Mouse (Mus musculus): ENCODE measurements at regions not wholly inside any gene's neighbourhood (a gene's known extent, or its start where the extent isn't known, plus 50 kb on each side); places are given as distances from the start of the nearest gene placed in this dataset.

DNA sequence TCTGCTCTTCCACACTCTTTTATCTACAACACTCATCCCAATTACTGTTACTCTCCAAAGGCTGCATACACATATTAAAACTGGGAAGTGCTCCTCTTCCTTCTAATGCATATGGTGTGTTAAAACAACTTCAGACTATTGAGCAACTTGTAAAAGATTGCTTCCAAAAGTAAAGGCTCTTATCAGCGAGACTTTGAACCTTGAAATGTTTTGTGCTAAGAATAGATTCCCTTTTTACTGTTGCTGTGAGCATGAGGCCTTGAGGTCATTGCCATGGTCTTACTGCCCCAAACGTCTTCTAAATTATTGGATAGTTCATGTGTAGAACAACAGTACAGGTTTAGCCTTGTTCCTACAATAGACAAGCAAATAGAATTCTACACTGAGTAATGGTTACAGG, 281.6 kb upstream of the Lcorl start:
- Histone ChIP-seq H3K27ac (ENCODE audit: low read depth, low read length) (no peak overlapping the region), H3K36me3 (ENCODE audit: control insufficient read depth, insufficient read depth, low read length) (no peaks in the 10 kb centered on the region), H3K9me3 (ENCODE audit: control insufficient read depth, low read length) (no peaks in the 10 kb centered on the region), H3K4me1 (ENCODE audit: control insufficient read depth, insufficient read depth, low read length) (no peaks in the 10 kb centered on the region), H3K4me2 (replicated peaks; ENCODE audit: low read depth, low read length) (no peak overlapping the region), H3K4me3 (ENCODE audit: low read length) (no peak overlapping the region), H3K9ac (ENCODE audit: low read depth, low read length) (no peak overlapping the region), H3K27me3 (ENCODE audit: control insufficient read depth, insufficient read depth, low read length) (no peaks in the 10 kb centered on the region)
- ATAC-seq (ENCODE audit: low FRiP score, low TSS enrichment), result no peak
- 72% methylated on average over 2 of the region's 2 CpGs for WGBS

GRCm38 (mm10) chr5:46137695-46138094, 280.3 kb upstream of the Lcorl start:
- H3K36me3 ChIP-seq (ENCODE audit: control insufficient read depth, insufficient read depth, low read length), result no peaks in the 10 kb centered on the region
- H3K27ac ChIP-seq (ENCODE audit: low read depth, low read length), result no peak overlapping the region
- no peak overlapping the region for H3K4me2 ChIP-seq (replicated peaks; ENCODE audit: low read depth, low read length)
- H3K4me1 ChIP-seq (ENCODE audit: control insufficient read depth, insufficient read depth, low read length), result no peaks in the 10 kb centered on the region
- H3K9me3 ChIP-seq (ENCODE audit: control insufficient read depth, low read length), result no peaks in the 10 kb centered on the region
- H3K4me3 ChIP-seq (ENCODE audit: low read length), result no peak overlapping the region
- H3K9ac ChIP-seq (ENCODE audit: low read depth, low read length), result no peak overlapping the region
- ATAC-seq (ENCODE audit: low FRiP score, low TSS enrichment), result no peak
- WGBS, result 75% methylated on average over 3 of the region's 3 CpGs
- no peaks in the 10 kb centered on the region for H3K27me3 ChIP-seq (ENCODE audit: control insufficient read depth, insufficient read depth, low read length)

GRCm38 (mm10) chr5:46108020-46108419, 250.6 kb upstream of the Lcorl start:
- Histone ChIP-seq H3K9ac (ENCODE audit: low read depth, low read length) (no peak overlapping the region), H3K27me3 (ENCODE audit: control insufficient read depth, insufficient read depth, low read length) (no peaks in the 10 kb centered on the region), H3K4me3 (ENCODE audit: low read length) (no peak overlapping the region), H3K27ac (ENCODE audit: low read depth, low read length) (no peak overlapping the region), H3K36me3 (ENCODE audit: control insufficient read depth, insufficient read depth, low read length) (no peaks in the 10 kb centered on the region), H3K4me2 (replicated peaks; ENCODE audit: low read depth, low read length) (no peak overlapping the region), H3K9me3 (ENCODE audit: control insufficient read depth, low read length) (no peaks in the 10 kb centered on the region), H3K4me1 (ENCODE audit: control insufficient read depth, insufficient read depth, low read length) (no peaks in the 10 kb centered on the region)
- ATAC-seq (ENCODE audit: low FRiP score, low TSS enrichment), result no peak
- 85% methylated on average over 4 of the region's 4 CpGs for WGBS

GRCm38 (mm10) chr5:46103350-46103749, 245.9 kb upstream of the Lcorl start:
- Histone ChIP-seq H3K9me3 (ENCODE audit: control insufficient read depth, low read length) (no peaks in the 10 kb centered on the region), H3K27me3 (ENCODE audit: control insufficient read depth, insufficient read depth, low read length) (no peaks in the 10 kb centered on the region), H3K9ac (ENCODE audit: low read depth, low read length) (no peak overlapping the region), H3K4me3 (ENCODE audit: low read length) (no peak overlapping the region), H3K27ac (ENCODE audit: low read depth, low read length) (no peak overlapping the region), H3K36me3 (ENCODE audit: control insufficient read depth, insufficient read depth, low read length) (no peaks in the 10 kb centered on the region), H3K4me2 (replicated peaks; ENCODE audit: low read depth, low read length) (no peak overlapping the region), H3K4me1 (ENCODE audit: control insufficient read depth, insufficient read depth, low read length) (no peaks in the 10 kb centered on the region)
- 86% methylated on average over 4 of the region's 4 CpGs for WGBS
- ATAC-seq (ENCODE audit: low FRiP score, low TSS enrichment), result no peak

DNA sequence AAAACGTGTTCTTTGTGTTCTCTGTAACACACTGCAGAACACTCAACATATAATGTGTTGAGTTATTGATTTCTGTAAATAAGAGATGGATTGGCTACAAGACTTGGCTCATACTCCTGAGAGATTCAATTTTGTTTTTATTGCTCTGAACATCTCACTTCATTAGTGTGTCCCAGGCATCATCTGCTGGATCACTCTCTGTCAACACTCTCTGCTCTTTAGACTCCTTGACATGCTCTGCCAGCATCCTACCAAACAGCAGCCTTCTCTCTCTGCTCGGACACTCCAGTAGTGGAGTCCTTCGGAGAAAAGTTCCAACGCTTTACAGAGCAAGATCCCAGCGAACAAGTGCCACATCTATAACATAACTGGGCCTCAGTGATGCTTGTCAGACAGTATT, 235.1 kb upstream of the Lcorl start:
- Histone ChIP-seq H3K27ac (ENCODE audit: low read depth, low read length) (no peak overlapping the region), H3K4me2 (replicated peaks; ENCODE audit: low read depth, low read length) (no peak overlapping the region), H3K4me3 (ENCODE audit: low read length) (no peak overlapping the region), H3K4me1 (ENCODE audit: control insufficient read depth, insufficient read depth, low read length) (no peaks in the 10 kb centered on the region), H3K36me3 (ENCODE audit: control insufficient read depth, insufficient read depth, low read length) (no peaks in the 10 kb centered on the region), H3K9me3 (ENCODE audit: control insufficient read depth, low read length) (no peaks in the 10 kb centered on the region), H3K27me3 (ENCODE audit: control insufficient read depth, insufficient read depth, low read length) (no peaks in the 10 kb centered on the region), H3K9ac (ENCODE audit: low read depth, low read length) (no peak overlapping the region)
- WGBS, result 86% methylated on average over 5 of the region's 5 CpGs
- ATAC-seq (ENCODE audit: low FRiP score, low TSS enrichment), result no peak

DNA sequence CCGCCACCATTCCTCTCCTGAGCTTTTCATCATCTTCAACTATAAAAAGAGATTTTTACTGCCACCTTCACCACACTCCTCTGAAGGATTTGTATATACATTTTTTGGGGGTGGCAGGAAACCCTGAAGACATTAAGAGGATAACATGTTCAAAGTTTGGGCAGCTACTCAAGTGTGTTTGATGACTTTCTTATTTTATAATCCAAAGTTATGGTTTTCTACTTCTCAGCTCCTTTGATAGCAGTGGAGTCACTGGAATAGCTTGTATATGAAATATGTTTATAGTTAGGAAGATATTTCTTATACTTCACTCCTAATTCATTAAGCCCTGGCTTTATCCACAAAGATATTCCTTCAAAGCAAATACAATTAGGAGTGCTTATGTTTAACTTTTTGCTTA, 229.5 kb upstream of the Lcorl start:
- 85% methylated on average over 1 of the region's 1 CpGs for WGBS
- Histone ChIP-seq H3K9ac (ENCODE audit: low read depth, low read length) (no peak overlapping the region), H3K36me3 (ENCODE audit: control insufficient read depth, insufficient read depth, low read length) (no peaks in the 10 kb centered on the region), H3K4me2 (replicated peaks; ENCODE audit: low read depth, low read length) (no peak overlapping the region), H3K9me3 (ENCODE audit: control insufficient read depth, low read length) (no peaks in the 10 kb centered on the region), H3K4me1 (ENCODE audit: control insufficient read depth, insufficient read depth, low read length) (no peaks in the 10 kb centered on the region), H3K4me3 (ENCODE audit: low read length) (no peak overlapping the region), H3K27me3 (ENCODE audit: control insufficient read depth, insufficient read depth, low read length) (no peaks in the 10 kb centered on the region), H3K27ac (ENCODE audit: low read depth, low read length) (no peak overlapping the region)
- ATAC-seq (ENCODE audit: low FRiP score, low TSS enrichment), result no peak

DNA sequence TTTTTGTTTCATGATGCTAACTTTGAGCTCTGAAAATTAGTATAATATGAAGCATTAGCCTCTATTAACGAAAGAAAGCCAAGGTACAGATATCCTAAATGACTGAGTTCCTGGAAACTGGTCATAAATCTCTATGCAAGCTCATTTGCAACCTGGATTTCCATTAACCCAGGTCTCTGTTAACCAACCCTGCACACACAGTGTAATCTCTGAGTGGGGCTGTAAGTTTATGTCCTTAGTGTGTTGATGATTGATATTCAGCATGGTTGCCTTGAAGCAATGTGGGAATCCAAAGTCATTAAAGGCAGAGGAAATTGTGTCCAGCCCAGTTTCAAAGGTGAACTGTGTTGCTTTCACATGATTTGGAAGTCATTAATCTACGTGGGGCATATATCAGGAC, 225.9 kb upstream of the Lcorl start:
- 73% methylated on average over 2 of the region's 2 CpGs for WGBS

DNA sequence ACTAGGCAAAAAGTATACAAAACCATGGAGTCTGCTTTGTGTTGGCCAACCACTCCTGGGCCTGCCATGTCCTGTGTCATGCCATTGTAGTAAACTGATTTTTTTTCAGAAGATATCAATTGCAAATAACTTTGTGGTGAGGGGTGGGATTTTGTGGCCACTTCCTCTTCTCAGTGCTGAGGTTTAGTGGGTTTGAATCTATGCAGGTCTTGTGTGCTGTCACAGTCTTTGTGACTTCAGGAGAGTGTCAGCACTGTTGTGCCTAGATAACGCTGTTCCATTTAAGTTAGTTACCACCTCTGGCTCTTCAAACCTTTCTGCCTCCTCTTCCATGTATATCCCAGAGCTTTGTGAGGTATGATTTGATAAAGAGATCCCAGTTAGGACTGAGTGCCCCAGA, 216.3 kb upstream of the Lcorl start:
- Histone ChIP-seq H3K9ac (ENCODE audit: low read depth, low read length) (no peak overlapping the region), H3K4me2 (replicated peaks; ENCODE audit: low read depth, low read length) (no peak overlapping the region), H3K4me1 (ENCODE audit: control insufficient read depth, insufficient read depth, low read length) (no peaks in the 10 kb centered on the region), H3K9me3 (ENCODE audit: control insufficient read depth, low read length) (no peaks in the 10 kb centered on the region), H3K27ac (ENCODE audit: low read depth, low read length) (no peak overlapping the region), H3K27me3 (ENCODE audit: control insufficient read depth, insufficient read depth, low read length) (no peaks in the 10 kb centered on the region), H3K36me3 (ENCODE audit: control insufficient read depth, insufficient read depth, low read length) (no peaks in the 10 kb centered on the region), H3K4me3 (ENCODE audit: low read length) (no peak overlapping the region)
- WGBS, result 86% methylated on average over 1 of the region's 1 CpGs
- no peak for ATAC-seq (ENCODE audit: low FRiP score, low TSS enrichment)

More for the DNA sequence above, 225.9 kb upstream of the Lcorl start:
- no peak for ATAC-seq (ENCODE audit: low FRiP score, low TSS enrichment)
- Histone ChIP-seq H3K4me2 (replicated peaks; ENCODE audit: low read depth, low read length) (no peak overlapping the region), H3K4me1 (ENCODE audit: control insufficient read depth, insufficient read depth, low read length) (no peaks in the 10 kb centered on the region), H3K9ac (ENCODE audit: low read depth, low read length) (no peak overlapping the region), H3K4me3 (ENCODE audit: low read length) (no peak overlapping the region), H3K27me3 (ENCODE audit: control insufficient read depth, insufficient read depth, low read length) (no peaks in the 10 kb centered on the region), H3K36me3 (ENCODE audit: control insufficient read depth, insufficient read depth, low read length) (no peaks in the 10 kb centered on the region), H3K9me3 (ENCODE audit: control insufficient read depth, low read length) (no peaks in the 10 kb centered on the region), H3K27ac (ENCODE audit: low read depth, low read length) (no peak overlapping the region)

GRCm38 (mm10) chr5:46073136-46073535, 215.7 kb upstream of the Lcorl start:
- no peak overlapping the region for H3K4me2 ChIP-seq (replicated peaks; ENCODE audit: low read depth, low read length)
- 81% methylated on average over 4 of the region's 4 CpGs for WGBS
- no peak overlapping the region; the same call in 1 of the 2 replicates for H3K27ac ChIP-seq (ENCODE audit: low read depth, low read length)
- H3K4me1 ChIP-seq (ENCODE audit: control insufficient read depth, insufficient read depth, low read length), result no peaks in the 10 kb centered on the region
- H3K27me3 ChIP-seq (ENCODE audit: control insufficient read depth, insufficient read depth, low read length), result no peaks in the 10 kb centered on the region
- H3K9me3 ChIP-seq (ENCODE audit: control insufficient read depth, low read length), result no peaks in the 10 kb centered on the region
- H3K9ac ChIP-seq (ENCODE audit: low read depth, low read length), result no peak overlapping the region
- no peaks in the 10 kb centered on the region for H3K36me3 ChIP-seq (ENCODE audit: control insufficient read depth, insufficient read depth, low read length)
- ATAC-seq (ENCODE audit: low FRiP score, low TSS enrichment), result no peak
- no peak overlapping the region for H3K4me3 ChIP-seq (ENCODE audit: low read length)

- no peak overlapping the region for H3K4me2 ChIP-seq (replicated peaks; ENCODE audit: low read depth, low read length)
- no peaks in the 10 kb centered on the region for H3K9me3 ChIP-seq (ENCODE audit: control insufficient read depth, low read length)
- no peak for ATAC-seq (ENCODE audit: low FRiP score, low TSS enrichment)
- H3K36me3 ChIP-seq (ENCODE audit: control insufficient read depth, insufficient read depth, low read length), result no peaks in the 10 kb centered on the region
- H3K4me3 ChIP-seq (ENCODE audit: low read length), result no peak overlapping the region
- WGBS, result 82% methylated on average over 3 of the region's 3 CpGs
- no peaks in the 10 kb centered on the region for H3K27me3 ChIP-seq (ENCODE audit: control insufficient read depth, insufficient read depth, low read length)
- H3K27ac ChIP-seq (ENCODE audit: low read depth, low read length), result no peak overlapping the region
- H3K9ac ChIP-seq (ENCODE audit: low read depth, low read length), result no peak overlapping the region
- no peaks in the 10 kb centered on the region for H3K4me1 ChIP-seq (ENCODE audit: control insufficient read depth, insufficient read depth, low read length)
These were observed 202.5 kb upstream of the Lcorl start for GRCm38 (mm10) chr5:46059910-46060309.

Data from kidney, embryonic 14.5 days (tissue).